Mouse (Mus musculus) CD4-positive naive resting alpha-beta T cell, adult 76 days (primary cell): ENCODE measurements around the gene Gm13694. TPM values are rescaled to one million over a fixed set of nuclear protein-coding genes. Genes with fewer than 3 reads are reported as not detected.

ENCODE experiments used
- total RNA-seq: library from RNA; stranded (reverse); gene quantifications from one replicate; pipeline ENCODE4 v1.2.4, GENCODE M21; 2023

Gene Gm13694
- total RNA-seq: 2.3 TPM

DNA sequence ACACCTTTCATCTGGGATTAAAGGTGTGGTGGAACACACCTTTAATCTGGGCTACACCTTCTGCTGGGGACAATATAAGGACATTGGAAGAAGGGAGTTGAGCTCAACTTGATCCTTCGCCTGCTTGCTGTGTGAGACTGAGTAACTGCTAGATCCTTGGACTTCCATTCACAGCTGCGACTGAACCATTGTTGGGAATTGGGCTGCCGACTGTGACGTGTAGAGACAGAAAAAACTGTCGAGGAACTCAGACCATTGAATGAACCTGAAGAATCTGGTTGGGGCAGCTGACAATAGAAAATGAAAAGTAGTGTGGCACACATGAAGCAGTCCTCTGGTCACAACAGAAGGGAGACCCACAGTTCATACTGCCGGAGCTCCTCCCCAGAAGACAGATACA, at the start of gene Gm13694:
Gene Gm13694 (plus strand): TSS at position 301 of the 400 bp plus-strand sequence.

GRCm38 (mm10) chr2:83940931-83941361, 37.8 kb upstream of the Gm13694 start, which contains the start of gene Zswim2:
Zswim2 (minus strand) TSS chr2:83941228.

DNA sequence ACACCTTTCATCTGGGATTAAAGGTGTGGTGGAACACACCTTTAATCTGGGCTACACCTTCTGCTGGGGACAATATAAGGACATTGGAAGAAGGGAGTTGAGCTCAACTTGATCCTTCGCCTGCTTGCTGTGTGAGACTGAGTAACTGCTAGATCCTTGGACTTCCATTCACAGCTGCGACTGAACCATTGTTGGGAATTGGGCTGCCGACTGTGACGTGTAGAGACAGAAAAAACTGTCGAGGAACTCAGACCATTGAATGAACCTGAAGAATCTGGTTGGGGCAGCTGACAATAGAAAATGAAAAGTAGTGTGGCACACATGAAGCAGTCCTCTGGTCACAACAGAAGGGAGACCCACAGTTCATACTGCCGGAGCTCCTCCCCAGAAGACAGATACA, 23.3 kb upstream of the Gm13694 start, which contains the start of gene Gm13698:
Gene Gm13698 (plus strand): TSS at position 301 of the 400 bp plus-strand sequence.

DNA sequence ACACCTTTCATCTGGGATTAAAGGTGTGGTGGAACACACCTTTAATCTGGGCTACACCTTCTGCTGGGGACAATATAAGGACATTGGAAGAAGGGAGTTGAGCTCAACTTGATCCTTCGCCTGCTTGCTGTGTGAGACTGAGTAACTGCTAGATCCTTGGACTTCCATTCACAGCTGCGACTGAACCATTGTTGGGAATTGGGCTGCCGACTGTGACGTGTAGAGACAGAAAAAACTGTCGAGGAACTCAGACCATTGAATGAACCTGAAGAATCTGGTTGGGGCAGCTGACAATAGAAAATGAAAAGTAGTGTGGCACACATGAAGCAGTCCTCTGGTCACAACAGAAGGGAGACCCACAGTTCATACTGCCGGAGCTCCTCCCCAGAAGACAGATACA, 17.5 kb upstream of the Gm13694 start, which contains the start of gene Gm13693:
Gene Gm13693 (plus strand): TSS at position 301 of the 400 bp plus-strand sequence.

DNA sequence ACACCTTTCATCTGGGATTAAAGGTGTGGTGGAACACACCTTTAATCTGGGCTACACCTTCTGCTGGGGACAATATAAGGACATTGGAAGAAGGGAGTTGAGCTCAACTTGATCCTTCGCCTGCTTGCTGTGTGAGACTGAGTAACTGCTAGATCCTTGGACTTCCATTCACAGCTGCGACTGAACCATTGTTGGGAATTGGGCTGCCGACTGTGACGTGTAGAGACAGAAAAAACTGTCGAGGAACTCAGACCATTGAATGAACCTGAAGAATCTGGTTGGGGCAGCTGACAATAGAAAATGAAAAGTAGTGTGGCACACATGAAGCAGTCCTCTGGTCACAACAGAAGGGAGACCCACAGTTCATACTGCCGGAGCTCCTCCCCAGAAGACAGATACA, 11.7 kb upstream of the Gm13694 start, which contains the start of gene Gm13695:
Gene Gm13695 (plus strand): TSS at position 301 of the 400 bp plus-strand sequence.

DNA sequence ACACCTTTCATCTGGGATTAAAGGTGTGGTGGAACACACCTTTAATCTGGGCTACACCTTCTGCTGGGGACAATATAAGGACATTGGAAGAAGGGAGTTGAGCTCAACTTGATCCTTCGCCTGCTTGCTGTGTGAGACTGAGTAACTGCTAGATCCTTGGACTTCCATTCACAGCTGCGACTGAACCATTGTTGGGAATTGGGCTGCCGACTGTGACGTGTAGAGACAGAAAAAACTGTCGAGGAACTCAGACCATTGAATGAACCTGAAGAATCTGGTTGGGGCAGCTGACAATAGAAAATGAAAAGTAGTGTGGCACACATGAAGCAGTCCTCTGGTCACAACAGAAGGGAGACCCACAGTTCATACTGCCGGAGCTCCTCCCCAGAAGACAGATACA, 5.9 kb upstream of the Gm13694 start, which contains the start of gene Gm13696:
Gene Gm13696 (plus strand): TSS at position 301 of the 400 bp plus-strand sequence.

GRCm38 (mm10) chr2:83984443-83984842, 5.7 kb downstream of the Gm13694 start, which contains the start of gene Gm13697:
Gm13697 (plus strand) TSS chr2:83984743.

GRCm38 (mm10) chr2:83990253-83990652, 11.5 kb downstream of the Gm13694 start, which contains the start of gene Gm13691:
Gm13691 (plus strand) TSS chr2:83990553.

Other genes with a start within 250 kb of the Gm13694 start
- gene Fam171b, start 166.3 kb upstream of the Gm13694 start, total RNA-seq: 0.82 TPM
- not detected for gene Zswim2, start 37.7 kb upstream of the Gm13694 start, total RNA-seq
- 2.3 TPM for gene Gm13698, start 23.2 kb upstream of the Gm13694 start, total RNA-seq
- 2.3 TPM for gene Gm13693, start 17.4 kb upstream of the Gm13694 start, total RNA-seq
- gene Gm13695, start 11.6 kb upstream of the Gm13694 start, total RNA-seq: not detected
- 2.3 TPM for gene Gm13696, start 5.8 kb upstream of the Gm13694 start, total RNA-seq
- 2.3 TPM for gene Gm13697, start 5.8 kb downstream of the Gm13694 start, total RNA-seq
- gene Gm13691, start 11.6 kb downstream of the Gm13694 start, total RNA-seq: 2.3 TPM